Mouse (Mus musculus) heart, embryonic 15.5 days (tissue): ENCODE data around the gene Ccdc148. TPM values are rescaled to one million over a fixed set of nuclear protein-coding genes. Genes with fewer than 3 reads are reported as not detected.

ENCODE experiments used
- ATAC-seq: fragments of 200-750 bp; cut with Nextera tagmentation; replicated peaks from 2 replicates; pipeline ENCODE4 v1.8.0; 2017; ENCODE audit warnings: low read depth, moderate TSS enrichment; ENCODE audit not compliant: insufficient number of reproducible peaks, insufficient read depth, low FRiP score
- H3K27ac ChIP-seq: fragments of 300-500 bp; sonication (generic); 2 replicates; pipeline ENCODE4 v1.5.1; 2015; ENCODE audit warnings: mild to moderate bottlenecking, inconsistent platforms
- H3K27me3 ChIP-seq: fragments of 300-500 bp; sonication (generic); 2 replicates; pipeline ENCODE4 v1.6.1; 2015; ENCODE audit warnings: inconsistent platforms
- H3K36me3 ChIP-seq: fragments of 300-500 bp; sonication (generic); 2 replicates; pipeline ENCODE4 v1.6.1; 2015; ENCODE audit warnings: mild to moderate bottlenecking, inconsistent platforms
- H3K4me1 ChIP-seq: fragments of 300-500 bp; sonication (generic); replicated peaks from 2 replicates; pipeline ENCODE4 v1.6.1; 2015; ENCODE audit warnings: inconsistent platforms
- H3K4me2 ChIP-seq: fragments of 300-500 bp; sonication (generic); 2 replicates; pipeline ENCODE4 v1.6.1; 2015; ENCODE audit warnings: inconsistent platforms, mild to moderate bottlenecking, moderate library complexity
- H3K4me3 ChIP-seq: fragments of 300-500 bp; sonication (generic); 2 replicates; pipeline ENCODE4 v1.5.1; 2015; ENCODE audit warnings: mild to moderate bottlenecking, inconsistent platforms
- H3K9ac ChIP-seq: fragments of 300-500 bp; sonication (generic); 2 replicates; pipeline ENCODE4 v1.6.1; 2015; ENCODE audit warnings: mild to moderate bottlenecking, inconsistent platforms
- H3K9me3 ChIP-seq: fragments of 300-500 bp; sonication (generic); replicated peaks from 2 replicates; pipeline ENCODE4 v1.6.1; 2016; ENCODE audit warnings: inconsistent platforms
- WGBS: fragments of 180-500 bp; shearing (Covaris S2); methylation state at CpG from one replicate; pipeline ENCODE4 v1.1.7; 2015; ENCODE audit warnings: mixed read lengths; 5-methylcytosine and 5-hydroxymethylcytosine counted together
- polyA plus RNA-seq: library from polyadenylated mRNA; unstranded; fragments of >200 nt; fragmentation: Nextera tagmentation; extraction: Ambion mirVana; gene quantifications from 2 replicates; pipeline ENCODE4 v1.2.1, GENCODE M21; 2015

Gene Ccdc148
- polyA plus RNA-seq, 1 experiment from 2014 or later, result 0.94 TPM

DNA sequence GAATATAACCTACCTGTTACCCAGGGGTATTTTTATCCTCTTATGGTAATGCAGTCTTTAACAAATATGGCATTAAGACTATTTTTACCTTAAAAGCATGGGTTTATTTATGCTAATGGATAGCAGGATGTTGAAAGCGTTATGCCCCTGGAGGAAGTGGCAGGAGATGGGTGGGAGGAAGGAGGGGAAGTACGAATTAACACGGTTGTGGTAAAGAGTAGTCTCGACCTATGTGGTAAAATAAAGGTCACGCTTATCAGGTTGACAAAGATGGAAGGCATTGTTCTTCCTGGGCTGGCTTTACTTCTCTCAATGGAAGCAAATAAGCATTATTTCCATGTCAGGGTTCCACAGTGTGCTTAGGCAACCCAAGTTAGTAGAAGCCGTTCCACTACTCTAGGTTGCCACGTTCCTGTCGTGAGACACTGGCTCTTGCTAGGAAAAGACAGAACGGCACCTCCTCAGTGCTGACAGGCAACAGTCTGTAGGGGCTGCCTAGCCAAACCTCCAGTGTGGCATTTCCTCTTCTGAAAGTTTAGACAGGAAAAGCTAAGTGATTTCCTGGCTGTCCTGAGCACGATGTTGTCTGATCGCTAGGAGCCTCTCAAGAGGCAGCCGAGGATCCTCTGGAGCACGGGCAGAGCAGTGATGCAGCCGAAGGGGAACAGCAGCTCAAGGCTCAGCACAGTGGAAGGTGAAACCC, 253.5 kb downstream of the Ccdc148 start:
- H3K27me3 ChIP-seq, result no peaks in the 10 kb centered on the region
- WGBS, result 21% methylated on average over 14 of the region's 14 CpGs
- ATAC-seq, result no peak
- no peak overlapping the region for H3K9ac ChIP-seq
- no peak overlapping the region for H3K27ac ChIP-seq
- H3K4me3 ChIP-seq, result peak overlapping the region; percentile 13
- H3K4me1 ChIP-seq, result peaks cover 16% of the 10 kb centered on the region
- H3K9me3 ChIP-seq, result no peaks in the 10 kb centered on the region
- no peaks in the 10 kb centered on the region for H3K36me3 ChIP-seq
- peak overlapping the region; percentile 55 for H3K4me2 ChIP-seq

DNA sequence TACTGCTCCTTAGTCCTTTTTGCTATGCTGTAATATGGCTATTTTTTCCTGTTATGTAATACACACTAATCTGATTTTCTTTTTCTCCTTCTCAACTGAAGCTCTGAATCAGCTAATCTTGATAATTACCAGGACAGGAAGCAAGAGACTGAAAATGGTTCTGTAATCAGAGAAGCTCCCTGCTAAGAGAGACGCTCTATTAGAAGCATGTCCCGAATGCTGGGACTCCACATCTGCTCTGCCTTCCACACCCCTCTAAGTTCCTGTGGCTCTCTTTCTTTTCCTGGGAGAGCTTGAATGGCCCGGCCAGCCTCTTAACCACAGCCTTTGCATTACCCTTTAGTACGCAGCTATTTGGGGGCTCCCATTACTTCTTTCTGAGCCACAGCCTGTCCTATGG, 255.4 kb downstream of the Ccdc148 start:
- no peak overlapping the region for H3K9ac ChIP-seq
- no peak overlapping the region for H3K27ac ChIP-seq
- WGBS, result 50% methylated on average over 4 of the region's 4 CpGs
- no peaks in the 10 kb centered on the region for H3K9me3 ChIP-seq
- peaks cover 16% of the 10 kb centered on the region for H3K4me1 ChIP-seq
- no peak overlapping the region for H3K4me2 ChIP-seq
- ATAC-seq, result no peak
- H3K27me3 ChIP-seq, result no peaks in the 10 kb centered on the region
- no peaks in the 10 kb centered on the region for H3K36me3 ChIP-seq
- no peak overlapping the region for H3K4me3 ChIP-seq

- no peaks in the 10 kb centered on the region for H3K27me3 ChIP-seq
- WGBS, result 54% methylated on average over 3 of the region's 3 CpGs
- H3K36me3 ChIP-seq, result no peaks in the 10 kb centered on the region
- no peak overlapping the region for H3K4me2 ChIP-seq
- ATAC-seq, result no peak
- H3K9ac ChIP-seq, result no peak overlapping the region
- no peaks in the 10 kb centered on the region for H3K9me3 ChIP-seq
- H3K4me3 ChIP-seq, result no peak overlapping the region
- H3K27ac ChIP-seq, result no peak overlapping the region
- H3K4me1 ChIP-seq, result no peaks in the 10 kb centered on the region
Measured at GRCm38 (mm10) chr2:58879876-58880275, 280.6 kb downstream of the Ccdc148 start.

DNA sequence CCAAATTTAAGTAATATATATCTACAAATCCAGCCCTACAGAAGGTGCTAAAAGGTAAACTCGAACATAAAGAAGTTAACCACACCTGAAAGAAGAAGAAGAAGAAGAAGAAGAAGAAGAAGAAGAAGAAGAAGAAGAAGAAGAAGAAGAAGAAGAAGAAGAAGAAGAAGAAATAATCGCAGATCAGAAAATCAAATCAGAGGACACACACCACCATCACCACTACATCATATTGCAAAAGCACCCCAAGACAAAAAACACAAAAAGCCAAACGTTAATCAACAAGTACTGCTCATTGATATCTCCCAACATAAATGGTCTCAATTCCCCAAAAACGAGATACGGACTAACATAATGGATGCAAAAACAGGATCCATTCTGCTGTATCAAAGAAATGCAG, 301.3 kb downstream of the Ccdc148 start, which contains the start of gene Gm11099:
Gene Gm11099 (plus strand): TSS at position 301 of the 400 bp plus-strand sequence.
- H3K9me3 ChIP-seq, result no peaks in the 10 kb centered on the region

GRCm38 (mm10) chr2:58844499-58844898, 316.0 kb downstream of the Ccdc148 start:
- Histone ChIP-seq H3K4me2 (no peak overlapping the region), H3K36me3 (no peaks in the 10 kb centered on the region)

More for the DNA sequence above, 301.3 kb downstream of the Ccdc148 start, which contains the start of gene Gm11099:
- H3K36me3 ChIP-seq, result no peaks in the 10 kb centered on the region
- H3K4me1 ChIP-seq, result no peaks in the 10 kb centered on the region
- no peaks in the 10 kb centered on the region for H3K27me3 ChIP-seq
- no peak for ATAC-seq
- H3K4me2 ChIP-seq, result no peak within 1 kb of the TSS
- H3K4me3 ChIP-seq, result no peak within 1 kb of the TSS
- H3K27ac ChIP-seq, result no peak within 1 kb of the TSS
- no peak within 1 kb of the TSS for H3K9ac ChIP-seq
- WGBS, result 77% methylated on average over 5 of the region's 5 CpGs

DNA sequence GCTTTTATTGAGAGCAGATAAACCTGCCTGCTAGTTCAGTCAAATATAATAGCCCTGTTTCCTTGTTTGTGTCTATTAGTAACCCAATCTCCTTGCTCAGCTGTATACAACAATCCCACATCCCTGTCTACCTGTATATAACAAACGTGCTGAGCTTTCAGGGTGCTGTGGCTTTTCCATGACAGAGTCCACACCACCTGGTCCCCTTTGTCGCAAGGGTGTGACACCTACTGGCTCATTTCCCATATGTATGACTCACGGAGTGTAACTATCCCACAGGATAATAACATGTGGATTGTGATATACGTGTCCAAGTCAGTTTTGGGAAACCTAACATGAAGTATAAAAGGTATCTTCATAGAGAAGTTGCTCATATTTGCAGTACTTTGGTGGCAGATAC, 318.0 kb downstream of the Ccdc148 start:
- Histone ChIP-seq H3K9ac (no peak overlapping the region), H3K36me3 (no peaks in the 10 kb centered on the region), H3K4me2 (no peak overlapping the region), H3K27ac (no peak overlapping the region), H3K27me3 (no peaks in the 10 kb centered on the region), H3K4me1 (no peaks in the 10 kb centered on the region), H3K9me3 (no peaks in the 10 kb centered on the region), H3K4me3 (no peak overlapping the region)
- ATAC-seq, result no peak
- WGBS, result 74% methylated on average over 4 of the region's 4 CpGs

More at GRCm38 (mm10) chr2:58844499-58844898, 316.0 kb downstream of the Ccdc148 start:
- Histone ChIP-seq H3K27ac (no peak overlapping the region), H3K4me3 (no peak overlapping the region), H3K9ac (no peak overlapping the region), H3K4me1 (no peaks in the 10 kb centered on the region), H3K27me3 (no peaks in the 10 kb centered on the region), H3K9me3 (no peaks in the 10 kb centered on the region)
- WGBS, result 41% methylated on average over 10 of the region's 10 CpGs
- no peak for ATAC-seq

DNA sequence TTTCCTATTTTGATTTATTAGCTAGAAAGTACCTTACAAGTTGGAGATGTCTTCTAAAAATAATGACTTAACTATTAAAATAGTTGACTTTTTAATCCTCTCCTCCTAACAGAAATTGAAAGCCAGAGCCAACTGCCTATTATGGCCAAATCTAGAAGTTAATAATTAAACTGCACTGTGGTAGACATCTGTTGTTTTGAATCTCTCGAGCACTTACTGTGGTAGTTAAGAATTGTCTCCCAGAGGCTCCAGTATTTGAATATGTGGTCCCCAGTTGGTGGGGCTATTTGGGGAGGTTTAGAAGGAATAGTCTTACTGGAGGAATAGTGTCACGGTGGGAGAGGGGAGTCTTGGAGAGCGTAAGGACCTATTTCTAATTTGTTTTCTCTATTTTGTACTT, 319.5 kb downstream of the Ccdc148 start:
- H3K4me2 ChIP-seq, result no peak overlapping the region
- H3K4me3 ChIP-seq, result no peak overlapping the region
- H3K36me3 ChIP-seq, result no peaks in the 10 kb centered on the region
- 83% methylated on average over 3 of the region's 3 CpGs for WGBS
- H3K27ac ChIP-seq, result no peak overlapping the region
- H3K27me3 ChIP-seq, result no peaks in the 10 kb centered on the region
- no peaks in the 10 kb centered on the region for H3K4me1 ChIP-seq
- no peak for ATAC-seq
- H3K9me3 ChIP-seq, result no peaks in the 10 kb centered on the region
- no peak overlapping the region for H3K9ac ChIP-seq

- H3K27ac ChIP-seq, result no peak overlapping the region
- ATAC-seq, result no peak
- H3K4me2 ChIP-seq, result no peak overlapping the region
- H3K27me3 ChIP-seq, result no peaks in the 10 kb centered on the region
- 0 out of 2 replicates have a peak, but pooled peaks cover 2% of the 10 kb centered on the region for H3K4me1 ChIP-seq
- 85% methylated on average over 20 of the region's 20 CpGs for WGBS
- no peaks in the 10 kb centered on the region for H3K36me3 ChIP-seq
- no peak overlapping the region for H3K9ac ChIP-seq
- H3K4me3 ChIP-seq, result no peak overlapping the region
- no peaks in the 10 kb centered on the region for H3K9me3 ChIP-seq
Measured at GRCm38 (mm10) chr2:58832253-58832980, 328.1 kb downstream of the Ccdc148 start.

DNA sequence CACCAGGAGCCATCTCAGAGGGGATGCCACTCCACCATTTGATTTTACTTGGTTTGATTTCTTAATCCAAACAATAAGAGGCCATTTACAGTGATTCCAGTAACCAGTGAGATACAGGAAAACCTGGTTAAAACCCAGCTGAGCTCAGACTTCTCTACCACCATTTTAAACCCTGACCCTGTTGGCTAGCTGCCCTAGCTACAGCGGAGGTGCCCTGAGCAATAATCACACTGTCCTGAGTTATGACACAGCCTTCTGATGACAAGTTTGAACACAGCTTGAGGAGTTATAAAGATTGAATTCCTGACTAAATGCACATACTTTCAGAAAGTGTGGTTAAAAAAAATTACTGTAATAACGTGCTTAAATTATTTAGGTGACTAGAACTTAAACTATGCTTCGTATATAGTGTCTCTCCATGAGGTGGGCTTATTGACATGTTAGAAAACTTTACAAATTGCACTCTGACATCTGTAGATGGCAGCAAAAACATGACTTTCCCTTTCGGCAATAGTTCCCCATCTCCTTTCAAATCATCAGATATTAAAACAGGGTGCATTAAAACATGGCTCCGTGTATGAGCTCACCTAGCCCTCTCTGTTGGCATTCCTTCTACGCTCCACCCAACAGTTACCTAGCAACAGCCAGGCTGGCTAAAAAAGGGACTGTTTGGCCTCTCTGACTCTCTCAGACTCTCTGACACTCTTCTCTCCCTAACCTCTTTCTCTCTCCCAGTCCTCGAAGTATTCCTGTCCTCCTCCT, 330.3 kb downstream of the Ccdc148 start:
- Histone ChIP-seq H3K27me3 (no peaks in the 10 kb centered on the region), H3K9ac (no peak overlapping the region), H3K4me3 (no peak overlapping the region), H3K9me3 (no peaks in the 10 kb centered on the region), H3K4me2 (peak overlapping the region; percentile 21; the same call in 1 of the 2 replicates), H3K36me3 (no peaks in the 10 kb centered on the region), H3K4me1 (0 out of 2 replicates have a peak, but pooled peaks cover 2% of the 10 kb centered on the region), H3K27ac (no peak overlapping the region)
- no peak for ATAC-seq
- WGBS, result 50% methylated on average over 7 of the region's 7 CpGs

DNA sequence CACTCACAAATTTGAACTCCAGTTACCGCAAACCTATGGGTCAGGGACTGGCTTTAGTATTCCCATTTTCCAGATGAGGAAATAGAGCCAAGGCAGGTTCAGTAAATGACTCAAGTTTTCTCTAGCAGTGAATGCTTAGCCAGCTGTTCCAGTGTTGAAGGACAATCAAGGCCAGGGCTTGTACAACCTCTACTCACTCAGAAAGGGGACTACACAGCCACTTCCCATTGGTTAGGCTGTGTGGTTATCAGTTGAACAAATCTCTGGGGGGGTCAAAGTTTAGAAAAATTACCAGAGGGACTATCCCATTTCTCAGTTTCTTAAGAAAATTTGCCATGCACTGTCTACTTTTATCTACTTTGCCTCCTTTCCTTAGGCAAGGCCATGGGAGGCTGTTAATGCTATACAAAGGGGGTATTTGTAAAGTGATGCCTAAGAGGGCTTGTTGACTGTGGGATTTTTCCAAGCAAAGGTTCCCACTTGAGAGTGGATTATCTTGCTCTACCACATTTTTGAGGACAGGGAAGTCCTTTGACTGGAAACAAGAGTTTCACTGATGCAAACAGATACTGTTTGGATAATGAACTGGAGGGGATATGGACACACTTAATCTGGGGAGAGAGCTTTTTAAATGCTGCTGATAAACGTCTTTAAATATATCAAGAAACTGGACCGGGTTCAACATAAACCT, 331.4 kb downstream of the Ccdc148 start:
- 60% methylated on average over 3 of the region's 3 CpGs for WGBS
- H3K4me3 ChIP-seq, result no peak overlapping the region
- no peak overlapping the region for H3K27ac ChIP-seq
- H3K9ac ChIP-seq, result no peak overlapping the region
- no peaks in the 10 kb centered on the region for H3K9me3 ChIP-seq
- H3K4me1 ChIP-seq, result 0 out of 2 replicates have a peak, but pooled peaks cover 2% of the 10 kb centered on the region
- H3K27me3 ChIP-seq, result no peaks in the 10 kb centered on the region
- H3K36me3 ChIP-seq, result no peaks in the 10 kb centered on the region
- ATAC-seq, result no peak
- H3K4me2 ChIP-seq, result no peak overlapping the region

GRCm38 (mm10) chr2:58812941-58813340, 347.5 kb downstream of the Ccdc148 start:
- WGBS, result 59% methylated on average over 2 of the region's 2 CpGs
- Histone ChIP-seq H3K27me3 (no peaks in the 10 kb centered on the region), H3K27ac (no peak overlapping the region), H3K9ac (no peak overlapping the region), H3K4me2 (no peak overlapping the region), H3K36me3 (no peaks in the 10 kb centered on the region), H3K4me1 (no peaks in the 10 kb centered on the region), H3K9me3 (no peaks in the 10 kb centered on the region), H3K4me3 (no peak overlapping the region)
- no peak for ATAC-seq
